Mouse (Mus musculus) heart, embryonic 14.5 days (tissue): Measurements from ENCODE around the gene Tcf7l2. TPM values are rescaled to one million over a fixed set of nuclear protein-coding genes. Genes with fewer than 3 reads are reported as not detected.
A peak's percentile ranks its signal among the peaks of the same experiment; 100 is the strongest.

Experiments used
- ATAC-seq: fragments of 200-750 bp; cut with Nextera tagmentation; 2 replicates; pipeline ENCODE4 v1.8.0; 2017; ENCODE audit warnings: low read depth, moderate TSS enrichment; ENCODE audit not compliant: insufficient number of reproducible peaks, insufficient read depth, low FRiP score
- H3K27ac ChIP-seq, 2 experiments: fragments of 200-500 bp in 1 of 2; fragments of 300-500 bp in 1 of 2; sonication (generic) in 1 of 2; replicated peaks in 1 of 2; 2 replicates each; pipeline ENCODE4 v1.5.1; 2012 to 2014; ENCODE audit warnings: low read depth in 2 of 2, low read length in 2 of 2, control low read depth in 1 of 2, mild to moderate bottlenecking in 1 of 2, mixed read lengths in 1 of 2; ENCODE audit not compliant: control insufficient read depth in 1 of 2, insufficient read depth in 1 of 2
- H3K27me3 ChIP-seq: fragments of 300-500 bp; sonication (generic); 2 replicates; pipeline ENCODE4 v1.6.1; 2014; ENCODE audit warnings: mild to moderate bottlenecking, low read length, control low read depth; ENCODE audit not compliant: control insufficient read depth, insufficient read depth
- H3K36me3 ChIP-seq: fragments of 300-500 bp; sonication (generic); 2 replicates; pipeline ENCODE4 v1.6.1; 2014; ENCODE audit warnings: mild to moderate bottlenecking, control low read depth, low read length, mixed read lengths; ENCODE audit not compliant: control insufficient read depth, insufficient read depth
- H3K4me1 ChIP-seq, 2 experiments: fragments of 200-500 bp in 1 of 2; fragments of 300-500 bp in 1 of 2; sonication (generic) in 1 of 2; 2 replicates each; pipeline ENCODE4 v1.6.1; 2012 to 2014; ENCODE audit warnings: low read length in 2 of 2, control low read depth in 1 of 2, mixed read lengths in 1 of 2; ENCODE audit not compliant: control insufficient read depth in 2 of 2, insufficient read depth in 2 of 2
- H3K4me2 ChIP-seq: fragments of 300-500 bp; sonication (generic); 2 replicates; pipeline ENCODE4 v1.6.1; 2014; ENCODE audit warnings: mild to moderate bottlenecking, low read length
- H3K4me3 ChIP-seq, 2 experiments: fragments of 200-500 bp in 1 of 2; fragments of 300-500 bp in 1 of 2; sonication (generic) in 1 of 2; 2 replicates each; pipeline ENCODE4 v1.5.1; 2012 to 2014; ENCODE audit warnings: low read length in 2 of 2, mild to moderate bottlenecking in 2 of 2, control low read depth in 1 of 2, low read depth in 1 of 2, moderate library complexity in 1 of 2; ENCODE audit not compliant: control insufficient read depth in 1 of 2, insufficient read depth in 1 of 2
- H3K9ac ChIP-seq: fragments of 300-500 bp; sonication (generic); 2 replicates; pipeline ENCODE4 v1.6.1; 2014; ENCODE audit warnings: mild to moderate bottlenecking, low read length
- H3K9me3 ChIP-seq: fragments of 300-500 bp; sonication (generic); 2 replicates; pipeline ENCODE4 v1.6.1; 2016; ENCODE audit warnings: low read length, control low read depth; ENCODE audit not compliant: control insufficient read depth
- WGBS: fragments of 180-500 bp; shearing (Covaris S2); extraction: QIAGEN DNeasy Blood & Tissue Kit; methylation state at CpG from one replicate; pipeline ENCODE4 v1.1.7; 2014; 5-methylcytosine and 5-hydroxymethylcytosine counted together
- polyA plus RNA-seq: library from polyadenylated mRNA; unstranded; fragments of >200 nt; fragmentation: Nextera tagmentation; extraction: Ambion mirVana; gene quantifications from 2 replicates; pipeline ENCODE4 v1.2.1, GENCODE M21; 2014

Tcf7l2 gene
- polyA plus RNA-seq, 1 experiment from 2014 or later = 56.7 TPM

- Histone ChIP-seq H3K27me3 (no peaks in the 10 kb centered on the region), H3K27ac (peak overlapping the region; percentile 56 to 75), H3K9me3 (no peaks in the 10 kb centered on the region), H3K36me3 (0 out of 2 replicates have a peak, but pooled peaks cover 3% of the 10 kb centered on the region), H3K4me1 (peaks cover 39 to 90% of the 10 kb centered on the region in 2 experiments), H3K4me2 (peak overlapping the region; percentile 50), H3K4me3 (peak overlapping the region; percentile 0 to 13; a peak in 1 of 4 replicates), H3K9ac (peak overlapping the region; percentile 32)
- WGBS = 17% methylated on average over 6 of the region's 6 CpGs
- ATAC-seq = no peak
Observed at GRCm38 (mm10) chr19:55748801-55749200, 7.2 kb downstream of the Tcf7l2 start.

GRCm38 (mm10) chr19:55749532-55749931, 7.9 kb downstream of the Tcf7l2 start:
- no peaks in the 10 kb centered on the region for H3K9me3 ChIP-seq
- ATAC-seq = no peak
- WGBS = 57% methylated on average over 7 of the region's 7 CpGs
- peak overlapping the region; percentile 50; the same call in 1 of the 2 replicates for H3K4me2 ChIP-seq
- 0 out of 2 replicates have a peak overlapping the region, but pooled peaks have one; percentile 32 for H3K9ac ChIP-seq
- H3K4me1 ChIP-seq = peaks cover 44 to 97% of the 10 kb centered on the region in 2 experiments
- H3K27me3 ChIP-seq = no peaks in the 10 kb centered on the region
- 0 out of 2 replicates have a peak, but pooled peaks cover 3% of the 10 kb centered on the region for H3K36me3 ChIP-seq
- H3K4me3 ChIP-seq = no peak overlapping the region
- H3K27ac ChIP-seq = no peak overlapping the region

- H3K4me2 ChIP-seq = no peak overlapping the region
- no peak overlapping the region for H3K9ac ChIP-seq
- H3K9me3 ChIP-seq = no peaks in the 10 kb centered on the region
- H3K4me3 ChIP-seq = no peak overlapping the region
- no peak overlapping the region for H3K27ac ChIP-seq
- no peaks in the 10 kb centered on the region for H3K27me3 ChIP-seq
- ATAC-seq = no peak
- WGBS = 72% methylated on average over 13 of the region's 13 CpGs
- H3K36me3 ChIP-seq = peaks cover 8% of the 10 kb centered on the region; the same call in 1 of the 2 replicates
- peaks cover 45 to 96% of the 10 kb centered on the region in 2 experiments for H3K4me1 ChIP-seq
Observed at GRCm38 (mm10) chr19:55750048-55750447, 8.4 kb downstream of the Tcf7l2 start.

GRCm38 (mm10) chr19:55750465-55750864, 8.8 kb downstream of the Tcf7l2 start:
- Histone ChIP-seq H3K4me1 (peaks cover 43 to 93% of the 10 kb centered on the region in 2 experiments), H3K9me3 (no peaks in the 10 kb centered on the region), H3K27ac (no peak overlapping the region), H3K9ac (no peak overlapping the region), H3K27me3 (no peaks in the 10 kb centered on the region), H3K4me2 (no peak overlapping the region), H3K4me3 (no peak overlapping the region), H3K36me3 (peaks cover 8% of the 10 kb centered on the region; the same call in 1 of the 2 replicates)
- no peak for ATAC-seq
- WGBS = 76% methylated on average over 7 of the region's 7 CpGs

- no peak overlapping the region for H3K4me3 ChIP-seq
- no peak overlapping the region for H3K9ac ChIP-seq
- H3K27me3 ChIP-seq = no peaks in the 10 kb centered on the region
- no peak for ATAC-seq
- H3K9me3 ChIP-seq = no peaks in the 10 kb centered on the region
- no peak overlapping the region for H3K4me2 ChIP-seq
- 55% methylated on average over 8 of the region's 8 CpGs for WGBS
- H3K4me1 ChIP-seq = peaks cover 51 to 93% of the 10 kb centered on the region in 2 experiments
- peak overlapping the region in 1 of 2 experiments; percentile 12; a peak in 1 of 4 replicates for H3K27ac ChIP-seq
- peaks cover 10% of the 10 kb centered on the region; the same call in 1 of the 2 replicates for H3K36me3 ChIP-seq
Observed at GRCm38 (mm10) chr19:55752861-55753260, 11.2 kb downstream of the Tcf7l2 start.

GRCm38 (mm10) chr19:55754303-55754702, 12.7 kb downstream of the Tcf7l2 start:
- peaks cover 45 to 80% of the 10 kb centered on the region in 2 experiments for H3K4me1 ChIP-seq
- ATAC-seq = peak; percentile 40
- H3K36me3 ChIP-seq = peaks cover 10% of the 10 kb centered on the region; the same call in 1 of the 2 replicates
- peak overlapping the region; percentile 38 for H3K4me2 ChIP-seq
- 36% methylated on average over 7 of the region's 7 CpGs for WGBS
- no peak overlapping the region; the same call in 1 of the 2 replicates for H3K9ac ChIP-seq
- no peak overlapping the region for H3K4me3 ChIP-seq
- peak overlapping the region; percentile 65 to 73 for H3K27ac ChIP-seq
- H3K27me3 ChIP-seq = no peaks in the 10 kb centered on the region
- no peaks in the 10 kb centered on the region for H3K9me3 ChIP-seq

GRCm38 (mm10) chr19:55755462-55755861, 13.8 kb downstream of the Tcf7l2 start:
- H3K27me3 ChIP-seq = no peaks in the 10 kb centered on the region
- peak overlapping the region in 1 of 2 experiments; percentile 17; a peak in 1 of 4 replicates for H3K27ac ChIP-seq
- peaks cover 10% of the 10 kb centered on the region; the same call in 1 of the 2 replicates for H3K36me3 ChIP-seq
- H3K9ac ChIP-seq = no peak overlapping the region
- H3K4me3 ChIP-seq = no peak overlapping the region
- 86% methylated on average over 9 of the region's 9 CpGs for WGBS
- no peaks in the 10 kb centered on the region for H3K9me3 ChIP-seq
- H3K4me2 ChIP-seq = no peak overlapping the region
- peaks cover 40 to 68% of the 10 kb centered on the region in 2 experiments for H3K4me1 ChIP-seq
- no peak for ATAC-seq
